Mouse (Mus musculus): ENCODE data around the gene Gm2115. TPM values are rescaled to one million over a fixed set of nuclear protein-coding genes. Genes with fewer than 3 reads are reported as not detected.

Gene Gm2115
- polyA plus RNA-seq, 1 experiment from 2014 or later = 0.10 TPM

DNA sequence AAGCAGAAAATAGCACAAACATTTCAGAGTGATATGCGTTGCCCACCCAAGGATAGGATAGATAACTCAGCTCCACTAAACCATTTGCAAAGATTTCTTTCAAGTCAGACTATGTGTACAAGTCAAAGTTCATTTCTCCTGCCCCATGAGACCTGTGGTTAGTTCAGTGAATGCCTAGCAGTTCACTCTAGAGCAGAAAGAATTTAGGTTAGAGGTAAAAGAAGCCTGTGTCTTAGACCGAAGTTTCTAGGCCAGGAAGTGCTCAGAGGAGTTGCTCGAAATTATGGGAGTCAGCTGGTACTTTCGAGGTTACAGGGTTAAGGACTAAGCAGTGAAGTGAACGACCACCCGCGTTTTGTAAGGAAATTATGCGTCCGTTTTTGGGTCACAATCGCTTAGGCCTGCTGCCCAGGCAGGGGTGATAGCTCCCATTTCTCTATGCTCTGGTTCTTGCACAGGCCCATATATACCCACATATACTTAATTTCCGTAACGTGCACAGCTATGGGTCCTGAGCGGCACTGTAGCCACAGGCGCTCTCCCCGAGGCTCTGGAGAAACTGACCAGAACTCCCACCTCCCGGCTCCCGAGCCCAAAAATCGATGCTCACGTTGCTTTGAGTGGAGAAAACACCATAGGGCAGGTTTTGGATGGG lies 76.4 kb downstream of the Gm2115 start:
- no peaks in the 10 kb centered on the region for H3K9me3 ChIP-seq (replicated peaks)
- H3K27ac ChIP-seq (ENCODE audit: poor library complexity, severe bottlenecking) = no peak overlapping the region
- no peaks in the 10 kb centered on the region for H3K27me3 ChIP-seq (replicated peaks)
- H3K4me3 ChIP-seq = peak overlapping the region; percentile 75
- no peak for ATAC-seq (ENCODE audit: insufficient number of reproducible peaks, low FRiP score)
- H3K4me1 ChIP-seq (replicated peaks) = 0 out of 2 replicates have a peak, but pooled peaks cover 7% of the 10 kb centered on the region
- no peaks in the 10 kb centered on the region for H3K36me3 ChIP-seq
- H3K4me2 ChIP-seq = peak overlapping the region; percentile 100
- 9% methylated on average over 19 of the region's 19 CpGs for WGBS
- peak overlapping the region; percentile 73 for H3K9ac ChIP-seq

- Histone ChIP-seq H3K4me2 (peak overlapping the region; percentile 100), H3K27me3 (replicated peaks) (no peaks in the 10 kb centered on the region), H3K9me3 (replicated peaks) (no peaks in the 10 kb centered on the region), H3K9ac (peak overlapping the region; percentile 73), H3K4me3 (peak overlapping the region; percentile 75), H3K27ac (ENCODE audit: poor library complexity, severe bottlenecking) (no peak overlapping the region), H3K36me3 (no peaks in the 10 kb centered on the region), H3K4me1 (replicated peaks) (0 out of 2 replicates have a peak, but pooled peaks cover 7% of the 10 kb centered on the region)
- peak; percentile 91 for ATAC-seq (ENCODE audit: insufficient number of reproducible peaks, low FRiP score)
- WGBS = under 1% methylated on average over 33 of the region's 36 CpGs
Observed at GRCm38 (mm10) chr7:84605704-84606292, 77.0 kb downstream of the Gm2115 start.

DNA sequence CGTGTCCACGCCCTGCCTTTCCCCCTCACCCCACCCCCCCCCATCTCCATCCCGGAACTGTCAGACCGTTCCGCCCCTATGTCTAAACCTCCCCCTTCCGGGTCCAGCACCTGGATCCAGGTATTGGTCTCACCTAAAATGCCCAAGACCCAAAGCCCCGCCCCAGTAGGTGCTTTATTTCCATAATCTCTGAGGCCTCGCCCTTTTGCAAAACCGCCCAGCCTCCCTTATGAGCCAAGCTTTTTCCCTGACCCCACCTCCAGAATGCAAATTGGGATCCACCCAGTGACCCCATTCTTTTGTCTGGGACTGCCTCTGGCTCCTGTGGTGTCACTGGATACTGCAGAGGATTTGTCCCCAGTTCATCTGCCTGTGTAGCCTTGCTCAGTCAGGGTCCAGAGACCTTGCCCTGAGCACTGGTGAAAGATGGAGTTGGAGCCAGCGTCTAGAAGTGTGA lies 77.6 kb downstream of the Gm2115 start, which contains the start of gene Fah:
TSS of gene Fah (minus strand) at position 430 of the 457 bp plus-strand sequence.
- H3K27ac ChIP-seq (ENCODE audit: poor library complexity, severe bottlenecking) = no peak within 1 kb of the TSS
- 3% methylated on average over 10 of the region's 10 CpGs for WGBS
- H3K4me2 ChIP-seq = peak within 1 kb of the TSS; percentile 100
- H3K9me3 ChIP-seq (replicated peaks) = no peaks in the 10 kb centered on the region
- 0 out of 2 replicates have a peak, but pooled peaks cover 7% of the 10 kb centered on the region for H3K4me1 ChIP-seq (replicated peaks)
- peak; percentile 46 for ATAC-seq (ENCODE audit: insufficient number of reproducible peaks, low FRiP score)
- peak within 1 kb of the TSS; percentile 73 for H3K9ac ChIP-seq
- H3K36me3 ChIP-seq = no peaks in the 10 kb centered on the region
- H3K27me3 ChIP-seq (replicated peaks) = no peaks in the 10 kb centered on the region
- peak within 1 kb of the TSS; percentile 75 for H3K4me3 ChIP-seq

- Histone ChIP-seq H3K4me3 (no peak overlapping the region), H3K27me3 (replicated peaks) (no peaks in the 10 kb centered on the region), H3K9me3 (replicated peaks) (no peaks in the 10 kb centered on the region), H3K36me3 (peaks cover 8% of the 10 kb centered on the region; the same call in 1 of the 2 replicates), H3K4me2 (no peak overlapping the region), H3K9ac (no peak overlapping the region), H3K4me1 (replicated peaks) (no peaks in the 10 kb centered on the region), H3K27ac (ENCODE audit: poor library complexity, severe bottlenecking) (no peak overlapping the region)
- ATAC-seq (ENCODE audit: insufficient number of reproducible peaks, low FRiP score) = no peak
- WGBS = 88% methylated on average over 1 of the region's 1 CpGs
Observed at GRCm38 (mm10) chr7:84611609-84612008, 82.9 kb downstream of the Gm2115 start.

GRCm38 (mm10) chr7:84612445-84612844 lies 83.7 kb downstream of the Gm2115 start:
- Histone ChIP-seq H3K4me3 (no peak overlapping the region), H3K27ac (ENCODE audit: poor library complexity, severe bottlenecking) (no peak overlapping the region), H3K36me3 (peaks cover 14% of the 10 kb centered on the region), H3K9ac (no peak overlapping the region), H3K4me1 (replicated peaks) (no peaks in the 10 kb centered on the region), H3K9me3 (replicated peaks) (no peaks in the 10 kb centered on the region), H3K27me3 (replicated peaks) (no peaks in the 10 kb centered on the region), H3K4me2 (no peak overlapping the region)
- 74% methylated on average over 4 of the region's 4 CpGs for WGBS
- no peak for ATAC-seq (ENCODE audit: insufficient number of reproducible peaks, low FRiP score)

GRCm38 (mm10) chr7:84618951-84619350 lies 90.2 kb downstream of the Gm2115 start:
- no peaks in the 10 kb centered on the region for H3K27me3 ChIP-seq (replicated peaks)
- H3K4me2 ChIP-seq = no peak overlapping the region
- peaks cover 33% of the 10 kb centered on the region for H3K36me3 ChIP-seq
- H3K4me3 ChIP-seq = no peak overlapping the region
- no peak overlapping the region for H3K9ac ChIP-seq
- no peak for ATAC-seq (ENCODE audit: insufficient number of reproducible peaks, low FRiP score)
- no peaks in the 10 kb centered on the region for H3K4me1 ChIP-seq (replicated peaks)
- no peaks in the 10 kb centered on the region for H3K9me3 ChIP-seq (replicated peaks)
- no peak overlapping the region for H3K27ac ChIP-seq (ENCODE audit: poor library complexity, severe bottlenecking)
- 88% methylated on average over 2 of the region's 2 CpGs for WGBS

GRCm38 (mm10) chr7:84620956-84621355 lies 92.2 kb downstream of the Gm2115 start:
- Histone ChIP-seq H3K36me3 (peaks cover 42% of the 10 kb centered on the region), H3K9me3 (replicated peaks) (0 out of 2 replicates have a peak, but pooled peaks cover 4% of the 10 kb centered on the region), H3K9ac (no peak overlapping the region), H3K4me3 (no peak overlapping the region), H3K27me3 (replicated peaks) (no peaks in the 10 kb centered on the region), H3K4me2 (no peak overlapping the region), H3K4me1 (replicated peaks) (no peaks in the 10 kb centered on the region), H3K27ac (ENCODE audit: poor library complexity, severe bottlenecking) (no peak overlapping the region)
- WGBS = 95% methylated on average over 3 of the region's 3 CpGs
- ATAC-seq (ENCODE audit: insufficient number of reproducible peaks, low FRiP score) = no peak

- no peak for ATAC-seq (ENCODE audit: insufficient number of reproducible peaks, low FRiP score)
- H3K4me1 ChIP-seq (replicated peaks) = no peaks in the 10 kb centered on the region
- 91% methylated on average over 4 of the region's 4 CpGs for WGBS
- no peak overlapping the region for H3K27ac ChIP-seq (ENCODE audit: poor library complexity, severe bottlenecking)
- H3K27me3 ChIP-seq (replicated peaks) = no peaks in the 10 kb centered on the region
- H3K9ac ChIP-seq = no peak overlapping the region
- 0 out of 2 replicates have a peak, but pooled peaks cover 4% of the 10 kb centered on the region for H3K9me3 ChIP-seq (replicated peaks)
- H3K4me3 ChIP-seq = no peak overlapping the region
- no peak overlapping the region for H3K4me2 ChIP-seq
- peaks cover 28% of the 10 kb centered on the region for H3K36me3 ChIP-seq
Observed at GRCm38 (mm10) chr7:84623718-84624117, 95.0 kb downstream of the Gm2115 start.

DNA sequence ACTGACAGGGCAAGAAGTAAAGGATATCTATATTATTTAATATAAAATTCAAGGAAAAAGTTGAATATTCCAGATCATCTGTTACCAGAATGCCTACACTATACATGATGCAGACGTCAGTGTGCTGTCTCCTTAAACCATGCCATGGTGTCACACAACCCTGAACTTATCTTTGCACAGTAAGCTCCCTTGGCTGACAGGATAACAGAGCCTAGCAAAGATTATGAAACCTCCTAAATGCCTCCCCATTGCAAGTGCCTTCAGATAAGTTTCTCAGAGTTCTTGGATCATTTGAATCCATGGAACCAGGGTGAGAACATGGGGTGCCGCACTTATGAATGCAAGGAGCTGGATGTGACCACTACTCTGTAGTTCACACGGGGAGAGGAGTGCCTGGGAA lies 103.1 kb downstream of the Gm2115 start:
- H3K4me1 ChIP-seq (replicated peaks) = no peaks in the 10 kb centered on the region
- no peak overlapping the region for H3K4me2 ChIP-seq
- H3K36me3 ChIP-seq = peaks cover 32% of the 10 kb centered on the region
- ATAC-seq (ENCODE audit: insufficient number of reproducible peaks, low FRiP score) = peak; percentile 57; the same call in 1 of the 2 replicates
- no peaks in the 10 kb centered on the region for H3K9me3 ChIP-seq (replicated peaks)
- no peaks in the 10 kb centered on the region for H3K27me3 ChIP-seq (replicated peaks)
- H3K9ac ChIP-seq = no peak overlapping the region
- 75% methylated on average over 3 of the region's 3 CpGs for WGBS
- no peak overlapping the region for H3K4me3 ChIP-seq
- no peak overlapping the region for H3K27ac ChIP-seq (ENCODE audit: poor library complexity, severe bottlenecking)
